Mouse (Mus musculus) left cerebral cortex, adult 2 months (tissue): ENCODE measurements around the gene Krt25. TPM values are rescaled to one million over a fixed set of nuclear protein-coding genes. Genes with fewer than 3 reads are reported as not detected.
A peak's percentile ranks its signal among the peaks of the same experiment; 100 is the strongest.

ENCODE experiments used
- DNase-seq, 2 experiments: peaks; one replicate each; pipeline ENCODE4 v3.0.0; 2021 to 2022; ENCODE audit warnings: low spot score in 2 of 2, mixed read lengths in 1 of 2; ENCODE audit errors: extremely low spot score in 1 of 2
- H3K27ac ChIP-seq: fragments of 200-600 bp; 2 replicates; pipeline ENCODE4 v1.8.1; 2022
- H3K4me3 ChIP-seq: fragments of 200-600 bp; 2 replicates; pipeline ENCODE4 v1.8.1; 2022
- CTCF ChIP-seq: fragments of 200-600 bp; IDR thresholded peaks from 2 replicates; pipeline ENCODE4 v1.8.1; 2022; ENCODE audit warnings: antibody characterized with exemption, mild to moderate bottlenecking, moderate library complexity
- intact Hi-C: fragments of 180-260 bp; cut with DNase I; formaldehyde crosslinking; loops from one replicate; pipeline ENCODE4 v1.15.1; 2025
- total RNA-seq, 2 experiments: library from RNA; stranded (reverse); gene quantifications; 2 replicates each; pipeline ENCODE4 v1.2.3; 2021

Krt25 gene
- total RNA-seq, 2 experiments from 2014 or later, result not detected

GRCm38 (mm10) chr11:99272721-99273120 is 50.0 kb downstream of the Krt25 start:
- Histone ChIP-seq H3K4me3 (no peak overlapping the region), H3K27ac (no peak overlapping the region)
- no peak for DNase-seq
- intact Hi-C loops, result no loop called here
- TF ChIP-seq CTCF, result no peak

- TF ChIP-seq CTCF, result no peak
- Histone ChIP-seq H3K4me3 (no peak overlapping the region), H3K27ac (no peak overlapping the region)
- intact Hi-C loops, result no loop called here
- DNase-seq, result no peak
Measured at GRCm38 (mm10) chr11:99269192-99269591, 53.6 kb downstream of the Krt25 start.

GRCm38 (mm10) chr11:99265796-99266195 is 57.0 kb downstream of the Krt25 start:
- no peak for DNase-seq
- no peak for TF ChIP-seq CTCF
- Histone ChIP-seq H3K4me3 (no peak overlapping the region), H3K27ac (peak overlapping the region; percentile 67)
- intact Hi-C loops, result no loop called here

Other genes starting within 250 kb of the Krt25 start
- gene Tns4, start 233.6 kb downstream of the Krt25 start, total RNA-seq, result 1 to 10 TPM in 1 of 2 experiments, under 1 TPM in 1; 0.19 to 1.1 TPM
- gene Ccr7, start 167.9 kb downstream of the Krt25 start, total RNA-seq, result not detected
- gene Smarce1, start 91.9 kb downstream of the Krt25 start, total RNA-seq, result 10 to 100 TPM; 60.1 to 61.1 TPM
- gene Krt222, start 78.9 kb downstream of the Krt25 start, total RNA-seq, result 10 to 100 TPM; 31.1 to 32.0 TPM
- gene Krt24, start 37.7 kb downstream of the Krt25 start, total RNA-seq, result not detected
- not detected for gene Krt26, start 15.0 kb upstream of the Krt25 start, total RNA-seq
- not detected for gene Krt27, start 28.2 kb upstream of the Krt25 start, total RNA-seq
- not detected for gene Krt28, start 52.0 kb upstream of the Krt25 start, total RNA-seq
- gene Krt10, start 66.4 kb upstream of the Krt25 start, total RNA-seq, result 10 to 100 TPM in 1 of 2 experiments, 1 to 10 TPM in 1; 9.6 to 10.1 TPM
- gene Krt12, start 99.3 kb upstream of the Krt25 start, total RNA-seq, result 10 to 100 TPM in 1 of 2 experiments, 1 to 10 TPM in 1; 8.7 to 11.6 TPM
- not detected for gene Krt20, start 115.2 kb upstream of the Krt25 start, total RNA-seq
- not detected for gene Krt23, start 170.2 kb upstream of the Krt25 start, total RNA-seq
- not detected for gene Krt39, start 198.4 kb upstream of the Krt25 start, total RNA-seq
- gene Krt40, start 220.2 kb upstream of the Krt25 start, total RNA-seq, result not detected
- gene Krtap3-3, start 227.9 kb upstream of the Krt25 start, total RNA-seq, result not detected
- gene Krtap3-2, start 233.9 kb upstream of the Krt25 start, total RNA-seq, result not detected
- not detected for gene Gm11939, start 236.5 kb upstream of the Krt25 start, total RNA-seq
- gene Krtap3-1, start 243.7 kb upstream of the Krt25 start, total RNA-seq, result not detected